Mouse (Mus musculus) brain, adult 2 months (tissue): ENCODE results near the gene Cnih3.

Experiments
- DNase-seq: peaks from one replicate; pipeline ENCODE4 v3.0.0; 2011; ENCODE audit warnings: low read depth, low spot score

Gene Cnih3

GRCm38 (mm10) chr1:181403056-181403455, 50.6 kb downstream of the Cnih3 start:
- DNase-seq = peak; percentile 71

DNA sequence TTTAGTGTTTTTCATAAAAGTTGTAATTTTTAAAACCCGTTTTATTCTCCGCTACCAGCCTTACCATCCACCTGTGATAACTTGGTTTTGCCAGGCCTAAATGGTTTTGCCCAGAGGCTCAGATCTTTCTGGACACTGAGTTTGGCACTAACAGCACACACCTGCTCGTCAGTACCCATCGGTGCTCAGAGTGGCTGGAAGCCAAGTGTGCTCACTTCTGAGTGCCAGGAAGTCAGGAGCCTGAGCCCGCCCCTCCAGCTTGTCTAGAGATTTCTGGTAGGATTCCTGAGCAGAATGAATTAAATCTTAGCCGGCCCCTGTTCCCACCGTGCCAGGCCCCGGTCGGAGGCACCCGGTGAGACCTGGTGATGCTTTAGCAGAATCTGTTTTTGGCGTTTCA, 54.9 kb downstream of the Cnih3 start:
- DNase-seq = peak; percentile 92

DNA sequence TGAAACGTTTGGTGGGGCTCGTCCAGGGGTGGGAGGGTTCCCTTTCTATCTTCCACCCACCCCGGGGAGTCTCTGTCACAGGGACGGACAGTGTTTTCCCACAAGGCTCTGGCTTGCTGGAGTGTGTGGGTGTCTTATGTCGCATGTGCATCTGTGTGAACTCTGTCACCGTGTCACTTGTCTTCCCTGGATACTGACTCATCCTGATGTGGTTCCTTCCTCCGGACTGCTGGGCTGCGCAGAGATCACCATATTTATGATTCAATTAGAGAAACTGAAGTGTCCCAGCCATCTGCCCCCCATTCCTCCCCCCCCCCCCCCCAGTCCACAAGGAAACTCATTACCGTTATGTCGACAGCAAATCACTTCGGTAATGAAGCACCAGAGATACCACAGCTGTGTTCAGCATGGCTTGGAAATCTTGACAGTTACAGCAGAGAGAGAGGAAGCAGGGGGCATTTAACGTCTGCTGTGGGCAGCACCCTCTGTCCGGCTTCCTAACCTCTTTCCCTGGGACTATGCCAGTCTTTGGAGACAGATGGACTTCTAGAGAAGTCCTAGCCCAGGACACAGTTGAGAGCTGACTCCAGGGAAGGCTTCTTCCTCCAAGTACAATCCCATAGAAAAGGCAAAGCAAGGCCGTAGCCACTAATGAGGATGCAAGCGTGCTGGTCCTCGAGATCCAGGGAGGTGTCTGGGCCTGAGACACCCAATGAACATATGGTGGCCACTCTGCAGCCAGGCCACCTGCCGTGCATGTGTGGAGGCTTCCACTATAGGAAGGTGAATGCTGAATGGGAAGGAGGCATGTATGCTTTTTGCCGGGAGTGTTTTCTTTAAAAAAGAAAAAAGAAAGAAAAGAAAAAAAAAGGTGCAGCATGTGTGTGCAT, 55.9 kb downstream of the Cnih3 start:
- DNase-seq = peak; percentile 65

DNA sequence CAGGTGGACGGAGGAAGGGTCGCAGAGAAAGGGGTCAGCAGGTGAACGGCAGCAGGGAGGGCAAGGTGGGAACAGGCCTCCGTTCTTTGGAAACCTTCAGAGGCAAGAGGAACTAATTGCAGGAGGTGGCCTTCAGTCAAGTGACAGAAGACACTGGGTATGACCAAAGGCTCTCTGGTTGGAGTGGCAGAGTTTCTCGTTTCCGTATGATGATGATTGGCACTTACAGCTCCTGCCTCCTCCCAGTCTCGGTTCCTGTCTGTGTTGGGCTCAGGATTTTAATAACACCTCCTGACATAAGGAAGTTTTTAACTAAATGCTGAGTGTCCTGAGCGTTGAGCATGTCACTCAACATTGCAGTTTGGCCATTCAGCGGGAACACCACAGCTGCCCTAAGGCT, 57.3 kb downstream of the Cnih3 start:
- DNase-seq = no peak

DNA sequence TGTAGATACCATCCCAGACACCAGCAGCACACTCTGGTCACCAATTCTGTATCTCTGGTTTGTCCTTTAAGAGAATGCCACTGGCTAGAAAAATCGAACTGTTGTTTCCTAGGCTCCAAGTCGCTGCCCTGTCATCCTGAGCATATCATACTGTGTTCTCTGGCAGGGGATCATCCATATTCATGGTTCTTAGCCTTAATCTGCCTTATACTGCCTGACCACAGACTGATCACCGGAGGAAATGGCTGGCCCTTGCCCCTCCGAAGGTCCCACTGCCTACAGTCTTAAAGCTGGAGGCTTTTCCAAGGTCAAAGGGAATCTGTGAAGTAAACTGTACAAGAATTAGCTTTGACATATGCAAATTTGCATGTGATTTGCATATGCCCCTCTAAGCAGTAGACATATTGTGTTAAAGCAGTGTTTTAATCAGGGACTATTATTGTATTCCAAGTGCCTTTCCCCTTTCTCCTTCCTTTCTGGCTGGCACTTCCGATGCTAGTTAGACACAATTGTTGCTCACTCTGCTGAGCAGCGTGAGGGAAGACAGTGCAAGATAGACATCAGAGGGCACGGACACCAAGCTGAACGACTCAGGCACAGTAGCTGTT, 58.3 kb downstream of the Cnih3 start:
- no peak for DNase-seq

DNA sequence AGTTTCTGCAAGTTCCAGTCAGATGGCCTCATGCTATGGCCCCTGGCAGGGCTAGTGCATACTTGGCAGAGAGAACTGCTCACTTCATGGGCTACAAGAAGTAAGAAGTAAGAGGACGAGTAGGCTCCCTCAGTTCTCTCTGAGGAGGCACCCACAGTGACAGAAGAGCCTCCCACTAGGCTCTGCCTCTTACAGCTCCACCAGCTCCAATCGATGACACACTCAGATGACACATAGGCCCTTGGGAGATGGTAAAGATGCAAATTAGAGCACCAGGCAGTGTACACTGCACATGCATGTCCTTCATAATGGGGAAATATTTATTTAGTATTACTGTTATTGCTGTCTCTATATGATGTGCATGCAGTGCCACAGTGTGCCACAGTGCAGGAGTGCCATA, 62.6 kb downstream of the Cnih3 start:
- DNase-seq = peak; percentile 65

DNA sequence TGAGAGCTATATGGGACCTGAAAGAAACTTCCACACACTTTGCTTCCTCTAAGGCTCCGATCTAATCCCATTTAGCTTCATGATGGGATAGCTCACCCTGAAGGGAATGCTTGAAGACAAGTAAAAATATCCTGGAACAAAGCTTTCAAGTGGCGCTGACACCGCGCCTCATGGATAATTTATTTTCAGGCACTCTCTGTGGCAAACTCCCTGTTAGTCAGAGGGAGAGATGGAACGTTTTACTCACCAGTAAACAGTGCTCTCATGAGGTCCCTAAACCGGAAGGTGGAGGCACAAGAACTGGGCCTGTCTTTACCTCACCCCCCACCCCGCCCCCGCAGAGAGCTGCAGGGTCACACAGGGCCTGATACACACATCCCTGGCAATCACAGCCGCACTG, 64.4 kb downstream of the Cnih3 start:
- peak; percentile 64 for DNase-seq

- DNase-seq = no peak
These were observed 65.6 kb downstream of the Cnih3 start for GRCm38 (mm10) chr1:181417937-181418523.

GRCm38 (mm10) chr1:181420080-181420536, 67.7 kb downstream of the Cnih3 start:
- peak; percentile 60 for DNase-seq

GRCm38 (mm10) chr1:181422796-181423195, 70.4 kb downstream of the Cnih3 start:
- DNase-seq = peak; percentile 56

DNA sequence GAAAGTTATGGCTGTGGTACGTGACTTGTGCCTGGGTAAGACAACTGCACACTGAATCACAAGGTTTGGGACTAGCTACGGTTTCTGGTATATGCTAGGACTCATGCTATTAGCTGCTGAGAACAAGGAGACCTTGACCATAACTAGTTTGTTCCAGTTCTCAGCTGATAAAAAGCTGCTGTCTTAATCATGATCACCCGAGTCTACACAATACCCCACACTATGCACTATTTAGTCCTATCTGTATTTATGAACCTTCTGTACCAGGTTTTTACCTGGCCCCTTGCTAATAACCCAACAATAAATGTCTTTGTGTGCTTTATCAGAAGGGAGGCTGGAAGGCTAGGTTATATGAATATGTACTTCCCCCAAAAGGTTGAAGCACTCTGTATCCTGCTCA, 72.5 kb downstream of the Cnih3 start:
- DNase-seq = no peak

GRCm38 (mm10) chr1:181425388-181425787, 73.0 kb downstream of the Cnih3 start:
- DNase-seq = no peak

- no peak for DNase-seq
These were observed 74.0 kb downstream of the Cnih3 start for GRCm38 (mm10) chr1:181426406-181426805.

DNA sequence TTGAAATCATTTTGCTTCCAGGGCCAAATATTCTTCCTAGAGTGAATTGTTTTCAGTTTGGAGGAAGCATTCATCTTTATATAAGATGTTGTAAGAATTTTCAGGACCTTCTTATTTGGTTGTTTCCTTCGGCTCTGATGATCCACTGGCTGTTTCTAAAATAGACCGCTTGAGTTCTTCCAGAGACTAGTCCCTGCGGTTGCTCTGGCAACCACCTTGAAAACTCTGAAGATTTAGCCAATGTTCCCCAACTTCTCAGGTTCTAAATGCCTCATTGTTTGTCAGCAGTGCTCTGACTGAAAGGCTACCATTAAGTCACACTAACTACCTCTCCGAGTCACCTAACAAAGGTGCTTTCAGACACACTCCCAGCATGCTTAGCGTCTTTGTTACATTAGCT, 80.8 kb downstream of the Cnih3 start:
- peak; percentile 84 for DNase-seq

- DNase-seq = no peak
These were observed 83.0 kb downstream of the Cnih3 start for GRCm38 (mm10) chr1:181435414-181435813.

DNA sequence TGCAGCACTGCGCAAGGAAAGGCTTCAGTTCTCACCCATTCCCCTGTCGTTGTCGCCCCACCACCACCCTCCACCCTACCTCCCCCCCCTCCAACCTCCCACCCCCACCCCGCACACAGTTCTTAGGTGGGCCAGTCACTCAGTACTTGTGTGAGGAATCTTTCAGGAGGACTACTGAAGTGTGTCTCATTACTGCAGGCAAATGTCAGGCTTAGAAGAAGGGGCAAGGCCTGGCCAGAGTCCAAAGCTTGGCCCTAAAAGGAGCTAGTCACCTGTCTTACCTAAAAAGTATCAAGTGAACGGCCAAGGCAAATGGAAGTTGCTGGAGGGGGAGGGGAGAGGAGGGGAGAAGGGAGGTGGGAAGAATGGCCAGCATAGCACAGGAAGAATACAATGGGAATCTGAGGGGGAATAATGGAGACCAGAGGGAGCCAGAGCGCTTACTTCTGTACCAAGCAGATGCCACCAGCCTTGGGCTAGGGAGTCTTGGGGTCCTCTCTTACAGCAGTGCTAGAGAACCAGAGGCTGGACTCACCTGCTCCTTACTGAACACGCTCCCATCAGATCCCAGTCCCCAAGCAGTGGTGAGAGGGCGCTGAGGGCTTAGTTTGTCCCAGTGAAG, 88.7 kb downstream of the Cnih3 start:
- no peak for DNase-seq

- peak; percentile 67 for DNase-seq
These were observed 89.3 kb downstream of the Cnih3 start for GRCm38 (mm10) chr1:181441654-181442241.

DNA sequence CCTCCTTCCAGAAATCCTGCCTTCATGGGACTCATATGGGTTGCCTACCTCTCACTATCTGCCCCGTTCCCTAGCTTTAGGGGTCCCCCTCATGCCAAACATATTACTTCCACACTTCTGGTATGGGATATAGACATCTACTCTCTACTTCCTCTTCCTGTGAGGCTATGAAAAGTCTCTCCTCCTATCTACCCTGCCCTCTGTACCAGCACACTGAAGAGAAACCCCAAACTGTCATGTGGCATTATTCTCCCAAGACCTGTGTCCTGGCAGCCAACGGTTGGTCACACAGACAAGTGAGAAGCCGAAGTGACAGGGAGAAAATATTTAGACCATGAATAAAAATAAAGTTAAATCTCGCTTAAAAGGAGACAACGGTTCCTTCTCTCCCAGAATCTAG, 92.6 kb downstream of the Cnih3 start:
- no peak for DNase-seq

- DNase-seq = peak; percentile 85
These were observed 93.3 kb downstream of the Cnih3 start for GRCm38 (mm10) chr1:181445630-181446257.

DNA sequence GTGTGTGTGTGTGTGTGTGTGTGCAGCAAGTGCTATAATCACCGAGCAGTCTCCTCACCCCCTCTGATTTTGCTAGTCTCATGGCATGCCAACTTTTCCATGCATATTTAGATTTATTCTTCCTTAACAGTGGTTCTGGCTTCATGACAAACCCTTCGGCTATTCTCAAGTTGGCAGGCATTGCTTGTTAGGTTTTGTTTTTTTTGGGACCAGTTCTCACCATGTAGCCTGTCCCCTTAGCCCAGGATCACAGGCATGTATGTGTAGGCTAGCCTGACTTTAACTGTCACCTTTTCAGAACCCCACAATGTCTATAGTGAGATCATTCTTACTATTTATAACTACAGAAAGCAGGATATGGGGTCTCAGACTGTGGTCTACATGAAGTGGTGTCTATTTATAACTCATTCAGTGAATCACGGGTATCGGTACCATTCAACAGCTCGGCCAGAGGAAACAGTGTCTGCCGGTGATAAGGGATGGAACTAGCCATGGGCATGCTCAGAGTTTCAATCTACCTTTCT, 94.2 kb downstream of the Cnih3 start:
- DNase-seq = peak; percentile 72

DNA sequence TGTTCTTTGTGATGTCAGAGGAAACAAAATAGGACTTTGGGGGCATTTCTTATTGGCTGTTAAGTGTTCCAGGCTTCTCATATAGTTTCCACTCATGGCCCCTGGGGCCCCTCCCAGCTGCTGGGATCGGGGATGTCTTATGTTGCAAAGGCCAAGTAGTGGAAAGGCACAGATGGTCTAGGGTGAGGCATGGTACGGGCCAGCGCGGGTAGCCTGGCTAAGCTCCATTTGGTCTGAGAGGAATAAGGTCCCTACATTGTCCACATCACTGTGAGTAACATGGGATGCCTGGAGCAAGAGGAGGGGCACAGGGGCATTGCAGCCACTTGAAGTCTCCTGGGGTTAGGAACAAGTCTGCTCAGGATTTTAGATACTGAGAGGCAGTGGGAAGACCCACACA, 95.1 kb downstream of the Cnih3 start:
- DNase-seq = peak; percentile 77
